Mouse (Mus musculus): ENCODE results near the gene Nt5c3b. TPM values are rescaled to one million over a fixed set of nuclear protein-coding genes. Genes with fewer than 3 reads are reported as not detected.

Gene Nt5c3b
- 10 to 100 TPM; 60.5 to 66.4 TPM for total RNA-seq (2021)
- long read RNA-seq, transcript Nt5c3b-201 (9 exons, 1,399 nt), result major isoform, 51 of 72 reads
- long read RNA-seq, transcript Nt5c3b-203 (8 exons, 1,348 nt), result minor isoform, 7 of 72 reads
- long read RNA-seq, partial matches to known transcripts, result 2 of 72 reads
- long read RNA-seq, other reads (novel, unspliced or antisense), result 7 of 72 reads

DNA sequence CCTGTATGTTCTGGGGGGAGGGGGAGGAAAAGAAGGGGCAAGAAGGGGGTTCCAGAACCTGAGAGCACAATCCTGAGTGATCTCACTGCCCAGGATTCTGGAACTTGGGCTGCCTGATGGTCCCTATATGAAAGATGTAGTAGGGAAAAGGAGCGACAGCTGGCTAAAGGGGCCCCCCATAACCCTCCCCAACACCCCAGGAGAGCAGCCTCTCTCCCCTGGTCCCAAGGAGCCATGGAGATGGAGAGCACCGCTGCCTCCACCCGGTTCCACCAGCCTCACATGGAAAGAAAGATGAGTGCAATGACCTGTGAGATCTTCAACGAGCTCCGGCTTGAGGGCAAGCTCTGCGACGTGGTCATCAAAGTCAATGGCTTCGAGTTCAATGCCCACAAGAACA, at the start of gene Nt5c3b, which contains the start of gene Klhl10:
TSS of gene Nt5c3b (minus strand) at position 12 of the 400 bp plus-strand sequence.
TSS of gene Klhl10 (plus strand) at position 121 of the 400 bp plus-strand sequence.
- no peak for DNase-seq (ENCODE audit: low spot score in 2 of 2)

DNA sequence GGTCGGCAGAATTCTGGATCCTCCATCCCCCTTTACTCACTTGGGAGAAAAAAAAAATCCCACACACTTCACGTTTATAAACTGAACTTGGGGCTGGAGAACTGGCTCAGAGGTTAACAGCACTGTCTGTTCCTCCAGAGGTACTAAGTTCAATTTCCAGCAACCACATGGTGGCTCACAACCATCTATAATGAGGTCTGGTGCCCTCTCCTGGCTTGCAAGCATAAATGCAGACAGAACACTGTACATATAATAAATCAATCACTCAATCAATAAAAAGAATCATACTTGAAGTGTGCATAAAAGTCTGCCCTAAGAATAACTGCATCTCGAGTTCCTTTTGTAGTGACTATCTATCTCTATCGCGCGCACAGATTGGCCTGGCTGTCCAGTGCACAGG, 49.3 kb upstream of the Nt5c3b start:
- DNase-seq (ENCODE audit: low spot score in 2 of 2), result no peak

DNA sequence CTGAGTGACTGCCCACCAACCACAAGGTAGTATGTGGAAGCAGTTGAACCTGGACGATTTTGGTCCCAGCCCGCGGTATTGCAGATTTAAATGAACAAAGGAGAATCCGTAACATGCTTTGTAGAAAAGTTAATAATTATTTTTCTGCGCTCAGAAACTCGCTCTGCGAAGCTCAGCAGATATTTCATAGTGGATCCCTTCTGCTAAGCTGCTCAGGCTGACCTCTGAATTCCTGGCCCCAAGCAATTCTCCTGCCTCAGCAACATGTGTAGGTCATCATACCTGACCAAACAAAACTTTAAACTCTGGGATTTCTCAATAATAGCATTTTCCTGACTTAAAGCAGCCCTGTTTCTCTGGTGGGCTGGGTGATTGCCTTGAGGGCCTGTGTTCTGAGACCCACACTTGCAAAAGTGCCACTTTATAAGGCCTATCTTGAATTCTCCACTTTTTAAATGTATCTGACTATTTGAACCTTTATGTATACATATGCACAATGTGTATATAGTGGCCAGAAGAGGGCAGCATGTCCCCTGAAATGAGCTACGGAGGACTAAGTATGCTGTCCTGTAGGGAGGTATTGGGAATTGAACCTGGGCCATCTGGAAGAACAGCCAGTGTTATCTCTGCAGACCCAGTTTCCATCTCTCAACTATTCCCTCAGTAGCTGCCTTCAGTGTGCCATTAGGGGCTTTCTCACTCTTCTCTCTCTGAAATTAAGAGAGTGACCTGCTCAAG, 44.4 kb upstream of the Nt5c3b start:
- DNase-seq (ENCODE audit: low spot score in 2 of 2), result no peak

DNA sequence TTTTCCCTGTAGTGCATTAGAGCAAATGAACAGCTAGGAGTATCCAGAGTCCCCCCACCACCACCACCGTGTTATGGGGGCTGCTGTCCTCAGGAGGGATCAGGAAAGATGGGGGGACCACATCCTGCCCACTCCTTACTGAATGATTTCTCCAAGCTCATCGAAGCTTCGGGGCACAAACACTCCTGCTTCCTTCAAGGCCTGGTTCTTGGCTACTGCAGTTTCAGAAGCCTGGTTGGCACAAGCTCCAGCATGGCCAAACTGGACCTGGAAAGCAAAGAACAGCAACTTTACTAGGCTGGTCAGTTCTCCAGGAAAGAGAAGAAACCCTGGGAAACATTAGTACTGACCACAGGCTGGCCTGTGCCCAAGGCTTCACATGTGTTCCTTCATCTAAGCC, 42.9 kb upstream of the Nt5c3b start:
- no peak for DNase-seq (ENCODE audit: low spot score in 2 of 2)

DNA sequence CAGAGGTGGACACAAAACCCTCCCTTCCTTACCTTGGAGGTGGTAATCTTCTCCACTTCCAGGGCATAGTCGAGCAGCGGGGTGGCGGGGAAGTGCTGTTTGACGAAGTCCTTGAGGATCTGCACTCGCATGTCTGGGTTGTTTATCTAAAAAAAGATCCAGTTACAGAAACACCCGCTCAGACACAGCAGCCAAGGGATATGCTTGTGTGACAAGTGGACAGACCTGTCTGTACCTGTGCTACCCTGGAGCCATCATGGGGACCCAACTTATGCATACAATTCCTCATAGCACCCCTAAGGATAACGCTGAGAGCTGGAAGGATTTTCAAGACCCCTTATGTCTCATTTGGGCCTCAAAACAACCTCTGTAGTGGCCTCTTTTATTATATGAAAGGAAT, 37.5 kb upstream of the Nt5c3b start:
- no peak for DNase-seq (ENCODE audit: low spot score in 2 of 2)

DNA sequence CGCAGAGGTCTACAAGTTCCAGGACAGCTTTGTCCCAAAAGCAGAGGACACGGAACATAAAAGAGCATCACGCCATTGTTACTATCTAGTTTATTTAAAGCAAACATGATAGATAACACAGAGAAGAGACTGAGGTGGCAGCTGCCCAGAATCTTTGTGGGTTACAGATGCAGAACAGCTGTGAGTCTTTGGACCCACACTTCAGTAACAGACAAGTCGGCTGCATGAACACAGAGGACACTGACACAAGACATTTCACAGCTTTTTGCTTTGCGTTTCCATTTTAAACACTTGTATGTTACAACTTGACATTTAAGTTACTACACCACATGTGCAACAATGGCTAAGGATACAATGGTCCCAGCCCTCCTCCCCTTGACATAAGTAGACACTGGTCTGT, 34.7 kb upstream of the Nt5c3b start:
- no peak for DNase-seq (ENCODE audit: low spot score in 2 of 2)

DNA sequence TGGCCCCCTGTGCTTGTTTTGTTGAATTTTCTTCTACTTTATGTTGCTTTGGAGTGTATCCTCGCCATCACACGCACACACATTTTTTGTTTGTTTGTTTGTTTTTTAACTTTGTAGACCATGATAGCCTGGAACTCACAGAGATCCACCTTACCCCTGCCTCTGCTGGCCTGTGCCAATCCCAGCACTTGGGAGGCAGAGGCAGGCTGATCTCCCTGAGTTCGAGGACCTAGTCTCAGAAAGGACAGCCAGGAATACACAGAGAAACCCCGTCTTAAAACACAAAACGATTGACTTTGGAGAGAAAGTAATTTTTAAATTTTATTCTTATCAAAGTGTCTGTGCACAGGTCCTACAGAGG, 31.3 kb upstream of the Nt5c3b start:
- DNase-seq (ENCODE audit: low spot score in 2 of 2), result no peak

DNA sequence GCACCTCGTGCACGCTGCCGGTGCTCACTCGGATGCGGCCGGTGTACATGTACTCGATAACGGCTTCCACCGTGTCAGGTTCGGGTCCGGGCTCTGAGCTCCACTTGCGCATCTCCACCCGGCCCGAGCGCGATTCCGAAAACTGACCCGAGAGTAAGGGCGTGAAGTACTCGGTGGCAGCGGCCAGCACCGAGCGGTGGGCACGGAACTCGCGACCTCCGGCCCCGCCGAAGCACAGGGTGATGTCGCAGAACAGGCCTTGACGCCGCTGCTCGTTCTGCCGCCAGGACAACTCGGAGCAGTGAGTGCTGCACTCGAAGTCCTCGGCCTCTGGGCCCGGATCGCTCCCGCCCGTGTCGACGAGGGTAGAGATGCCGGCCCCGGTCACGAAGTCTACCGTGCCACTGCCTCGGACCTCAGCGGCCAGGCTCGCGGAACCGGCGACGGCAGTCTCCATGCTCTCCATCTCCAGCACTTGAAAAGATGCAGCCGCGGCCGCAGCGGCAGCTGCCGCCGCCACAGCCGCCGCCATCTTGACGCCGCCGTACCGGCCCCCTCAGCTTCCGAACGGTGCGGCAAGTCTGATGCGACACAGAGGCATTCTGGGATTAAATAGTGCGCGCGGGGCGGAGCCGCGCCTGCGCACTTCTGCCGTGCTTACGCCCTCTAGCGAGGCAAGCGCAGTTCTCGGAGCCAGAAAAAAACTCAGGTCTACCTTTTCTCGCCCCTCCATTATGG, 30.8 kb upstream of the Nt5c3b start, which contains the start of gene Klhl11:
TSS of gene Klhl11 (minus strand) at position 545 of the 738 bp plus-strand sequence.
- peak; percentile 89 to 94 for DNase-seq (ENCODE audit: low spot score in 2 of 2)

DNA sequence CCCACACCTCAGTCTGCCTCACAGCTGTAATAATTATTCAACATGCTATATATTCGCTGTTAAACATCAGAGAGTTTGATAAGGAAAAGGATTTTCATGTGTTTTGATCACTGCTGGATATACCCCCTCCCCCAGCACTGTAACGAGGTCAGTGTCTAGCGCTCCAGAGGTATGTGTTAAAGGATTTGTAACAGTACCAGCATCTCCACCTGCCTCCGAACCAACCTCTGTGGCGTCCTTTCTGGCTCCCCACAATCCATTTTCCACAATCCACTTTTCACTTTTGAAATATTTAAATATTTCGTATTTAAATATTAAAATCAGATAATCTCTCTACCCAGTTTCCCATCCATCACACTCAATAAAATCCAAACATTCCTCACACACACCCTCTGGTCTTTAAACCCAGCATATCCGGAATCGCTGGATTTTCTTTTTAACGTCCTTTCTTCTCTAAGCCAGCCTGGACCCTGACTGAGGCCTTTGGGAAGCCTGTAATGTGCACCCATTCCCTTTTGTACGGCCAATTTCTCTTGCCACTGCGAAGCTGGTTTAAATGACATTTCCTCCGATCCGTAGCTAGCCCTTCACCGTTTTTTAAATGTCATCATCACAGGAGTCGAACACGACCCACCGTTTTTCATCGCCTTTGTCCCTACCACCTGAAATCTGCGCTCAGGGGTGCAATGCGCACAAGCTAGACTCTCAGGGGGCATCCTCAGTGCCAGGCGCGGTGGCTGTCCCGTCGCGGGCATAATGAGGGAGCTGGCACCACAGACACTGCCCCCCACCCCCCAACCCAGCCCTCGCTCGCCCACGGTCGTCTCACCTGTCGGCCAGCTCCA, 30.0 kb upstream of the Nt5c3b start:
- DNase-seq (ENCODE audit: low spot score in 2 of 2), result peak; percentile 15 to 28

DNA sequence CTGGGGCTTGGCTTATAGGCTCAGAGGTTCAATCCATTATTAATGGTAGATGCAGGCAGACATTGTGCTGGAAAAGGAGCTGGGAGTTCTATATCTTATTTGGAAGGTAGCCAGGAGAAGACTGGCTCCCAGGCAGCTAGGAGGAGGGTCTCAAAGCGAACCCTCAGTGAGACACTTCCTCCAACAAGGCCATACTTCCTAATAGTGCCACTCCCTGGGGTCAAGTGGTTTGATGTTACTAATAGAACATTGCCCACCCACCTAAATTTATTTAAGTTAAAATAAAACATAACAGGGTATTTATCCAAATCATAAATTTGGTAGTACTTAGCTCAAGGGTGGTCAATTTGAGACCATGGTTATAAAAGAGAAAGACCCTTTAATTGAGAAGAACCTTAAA, 24.2 kb upstream of the Nt5c3b start:
- DNase-seq (ENCODE audit: low spot score in 2 of 2), result no peak

DNA sequence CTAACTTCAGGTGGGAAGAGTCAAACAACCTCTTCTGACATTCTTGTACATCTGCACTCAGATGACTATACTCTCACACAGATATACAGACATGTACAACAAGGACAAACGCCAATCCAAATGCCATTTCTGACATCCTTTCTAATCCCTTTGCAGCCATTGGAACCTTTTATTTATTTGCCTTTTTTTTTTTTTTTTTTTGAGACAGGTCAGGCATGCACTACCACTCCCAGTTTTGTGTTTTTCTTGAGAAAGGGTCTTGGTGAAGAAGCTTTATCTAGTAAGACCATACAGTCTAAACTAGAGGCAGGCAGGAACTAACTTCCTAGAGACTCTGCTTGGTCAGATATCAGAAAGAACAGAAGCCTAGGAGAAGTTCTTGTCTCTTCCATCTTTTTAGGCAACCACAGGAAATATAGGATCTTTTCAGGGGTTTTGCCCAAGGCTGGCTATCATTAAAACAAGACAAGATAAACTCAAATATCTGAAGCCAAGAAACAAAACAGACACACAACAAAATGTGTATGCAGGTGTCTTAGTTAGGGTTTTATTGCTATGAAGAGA, 23.7 kb upstream of the Nt5c3b start:
- no peak for DNase-seq (ENCODE audit: low spot score in 2 of 2)

DNA sequence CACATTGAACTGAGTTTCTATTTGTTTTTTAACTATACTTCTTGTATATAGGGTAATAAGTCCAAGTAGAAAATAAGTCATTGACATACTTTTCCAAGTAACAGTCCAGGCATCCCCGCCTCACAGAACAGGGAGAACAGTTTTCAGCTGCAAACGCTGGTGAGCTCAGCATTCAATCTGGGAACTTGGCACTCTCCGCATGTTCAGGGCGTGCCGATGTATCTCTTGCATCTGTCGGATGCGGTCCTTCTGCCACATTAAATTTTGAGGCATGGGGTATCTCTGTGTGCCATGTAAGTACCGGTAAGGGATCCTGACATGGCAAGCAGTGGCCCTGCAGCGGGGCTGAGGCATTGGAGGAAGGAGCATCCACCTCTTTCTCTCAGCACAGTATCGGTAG, 21.1 kb upstream of the Nt5c3b start:
- peak; percentile 28 to 42 for DNase-seq (ENCODE audit: low spot score in 2 of 2)

DNA sequence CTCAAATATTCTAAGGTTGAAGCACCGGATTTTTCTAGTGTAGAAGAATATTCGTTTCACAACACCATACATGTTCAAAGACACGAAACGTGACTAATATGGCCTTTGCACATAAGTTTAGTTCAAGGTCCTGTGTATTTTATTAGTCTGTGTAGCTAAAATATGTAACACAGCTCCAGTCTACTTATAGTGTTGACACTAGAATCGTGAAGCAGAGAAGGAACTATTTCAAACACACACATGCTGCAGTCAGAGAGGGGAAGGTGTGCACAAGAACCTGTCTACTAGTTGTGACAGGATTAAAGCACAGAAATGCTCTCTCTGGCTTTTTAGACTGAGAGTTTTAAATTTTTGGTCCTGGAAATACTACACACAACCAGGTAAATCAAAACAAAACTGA, 16.1 kb upstream of the Nt5c3b start:
- DNase-seq (ENCODE audit: low spot score in 2 of 2), result no peak

DNA sequence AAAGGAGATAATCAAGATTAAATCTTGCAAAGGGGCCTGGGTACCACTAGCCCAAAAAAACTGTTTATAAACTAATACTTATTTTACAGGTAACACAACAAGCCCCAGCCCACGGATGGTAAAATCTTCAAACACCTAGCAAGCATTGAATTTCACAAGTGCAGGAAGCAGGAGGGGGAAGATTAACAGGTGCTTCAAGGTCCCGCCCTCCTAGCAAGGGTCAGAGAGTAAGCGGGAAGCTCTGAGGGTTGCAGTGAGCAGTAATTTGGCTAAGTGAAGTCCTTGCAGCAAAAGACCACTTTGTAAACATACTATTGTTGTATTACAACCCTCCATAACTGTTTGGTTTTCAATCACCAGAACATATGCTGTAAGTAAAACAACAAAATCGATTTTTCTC, 15.6 kb upstream of the Nt5c3b start:
- no peak for DNase-seq (ENCODE audit: low spot score in 2 of 2)

DNA sequence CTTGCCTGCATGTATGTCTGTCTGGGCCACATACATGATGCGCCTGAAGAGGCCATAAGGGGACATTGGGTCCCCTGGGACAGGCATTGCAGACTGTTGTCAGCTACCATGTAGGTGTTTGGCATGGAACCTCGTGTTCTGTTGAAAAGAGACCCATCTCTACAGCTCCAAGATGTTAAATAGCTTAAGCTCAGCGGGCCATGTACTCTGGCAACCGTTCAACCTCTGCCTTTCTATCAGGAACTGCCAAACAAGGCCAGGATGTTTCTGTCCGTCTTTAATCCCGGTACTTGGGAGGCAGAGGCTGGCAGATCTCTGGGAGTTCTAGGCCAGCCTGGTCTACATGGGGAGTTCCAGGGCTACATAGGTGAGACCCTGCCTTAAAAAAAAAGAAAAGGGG, 1.0 kb upstream of the Nt5c3b start:
- DNase-seq (ENCODE audit: low spot score in 2 of 2), result no peak

DNA sequence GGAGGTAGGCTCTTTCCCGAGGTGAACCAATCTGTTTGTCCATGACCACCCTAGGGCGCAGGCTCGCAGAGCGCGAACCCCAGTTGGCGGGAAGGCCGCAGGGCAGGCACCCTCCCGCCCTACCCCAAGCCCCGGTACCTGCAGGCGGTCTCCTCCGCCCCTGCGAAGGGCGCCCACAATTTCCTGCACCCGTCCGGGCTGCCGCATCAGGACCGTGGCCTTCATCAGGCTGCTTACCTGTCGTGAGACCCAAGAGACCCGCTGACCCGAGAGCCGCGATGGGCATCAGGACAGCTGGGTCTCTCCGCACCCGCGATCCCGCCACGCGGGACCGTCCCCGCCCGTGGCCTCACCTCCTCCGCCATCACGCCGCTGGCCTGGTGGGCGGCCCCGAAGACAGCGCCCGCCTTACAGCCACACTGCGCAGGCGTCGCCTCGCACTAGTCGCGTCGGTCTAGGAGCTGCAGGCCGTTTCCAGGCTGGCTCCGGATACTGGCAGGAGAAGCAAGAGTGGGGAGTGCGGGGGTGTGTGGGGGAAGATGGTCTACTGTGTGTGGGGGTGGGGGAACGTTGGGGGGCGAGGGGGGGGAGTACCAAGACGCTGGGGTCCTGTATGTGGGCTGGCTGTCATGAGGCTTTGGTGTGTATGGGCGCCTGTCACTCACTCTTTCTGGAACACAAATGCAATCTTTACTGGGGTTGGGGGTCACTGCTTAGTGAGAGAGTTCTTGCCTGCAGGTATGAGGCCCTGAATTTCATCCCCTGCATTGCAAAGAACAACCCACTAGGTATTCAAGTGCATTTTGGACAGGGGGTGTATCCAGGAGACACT, 701 bp downstream of the Nt5c3b start:
- peak; percentile 78 to 85 for DNase-seq (ENCODE audit: low spot score in 2 of 2)

DNA sequence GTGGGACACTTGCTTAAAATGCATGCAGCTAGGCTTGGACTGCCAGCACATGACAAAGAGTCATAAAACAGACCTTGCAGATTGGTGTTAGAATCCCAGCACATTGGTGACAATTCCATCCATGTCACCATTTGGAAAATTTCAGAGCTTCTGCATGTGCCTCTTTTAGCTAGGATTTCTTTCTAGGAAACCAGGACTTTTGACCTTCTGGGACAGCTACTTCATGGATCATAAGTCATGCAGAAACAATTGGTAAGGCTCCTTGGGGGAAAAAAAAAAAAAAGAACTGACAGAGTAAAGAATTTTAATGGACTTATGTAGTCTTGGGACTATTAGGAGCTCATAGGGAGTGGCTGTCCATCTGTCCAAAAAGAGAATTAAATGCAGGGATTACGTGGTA, 3.7 kb downstream of the Nt5c3b start:
- DNase-seq (ENCODE audit: low spot score in 2 of 2), result no peak

DNA sequence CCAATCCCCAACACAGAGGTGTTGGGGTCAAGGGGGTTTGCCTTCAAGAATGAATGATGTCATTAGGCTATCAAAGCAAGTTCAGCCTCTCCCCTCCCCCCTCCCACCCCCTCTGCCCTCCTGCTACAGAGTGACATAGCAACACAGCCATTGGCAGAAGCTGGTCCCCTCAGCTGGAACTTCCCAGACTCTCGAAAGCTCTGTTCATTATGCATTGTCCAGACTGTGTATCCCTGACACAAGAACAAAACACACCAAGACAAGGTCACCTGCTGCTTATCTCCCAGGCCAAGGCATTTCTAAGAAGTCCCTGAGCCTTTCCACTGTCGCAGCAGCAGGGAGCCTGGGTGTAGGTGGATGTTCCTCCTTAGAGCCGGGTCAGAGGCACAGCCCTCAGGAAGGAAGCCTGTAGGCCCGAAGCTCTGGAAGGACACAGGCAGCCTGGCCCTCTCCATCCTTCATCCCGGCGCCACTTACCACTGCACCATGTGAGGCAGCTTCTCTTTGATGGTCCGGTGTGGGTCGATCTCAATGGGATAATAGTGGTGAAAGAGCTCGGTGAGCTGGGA, 5.8 kb downstream of the Nt5c3b start:
- DNase-seq (ENCODE audit: low spot score in 2 of 2), result no peak

DNA sequence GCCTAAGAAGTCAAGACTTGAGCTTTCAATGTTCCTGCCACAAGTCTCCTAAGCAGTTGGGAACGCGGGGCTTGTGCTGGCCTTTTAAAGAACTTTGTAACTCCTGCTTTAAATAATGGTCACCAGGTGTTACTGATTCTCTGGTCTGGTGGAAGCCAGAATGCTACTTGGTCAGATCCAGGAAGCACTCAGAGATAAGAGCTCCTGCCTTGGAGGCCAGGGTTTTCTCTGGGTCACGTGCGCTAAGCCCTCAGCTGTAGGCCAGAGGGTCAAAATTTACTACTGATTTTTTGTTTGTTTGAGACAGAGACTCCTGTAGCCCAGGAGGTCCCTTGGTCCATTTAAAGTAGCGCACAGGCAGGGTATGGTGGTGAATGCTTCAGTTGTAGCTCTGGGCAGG, 9.6 kb downstream of the Nt5c3b start:
- no peak for DNase-seq (ENCODE audit: low spot score in 2 of 2)

DNA sequence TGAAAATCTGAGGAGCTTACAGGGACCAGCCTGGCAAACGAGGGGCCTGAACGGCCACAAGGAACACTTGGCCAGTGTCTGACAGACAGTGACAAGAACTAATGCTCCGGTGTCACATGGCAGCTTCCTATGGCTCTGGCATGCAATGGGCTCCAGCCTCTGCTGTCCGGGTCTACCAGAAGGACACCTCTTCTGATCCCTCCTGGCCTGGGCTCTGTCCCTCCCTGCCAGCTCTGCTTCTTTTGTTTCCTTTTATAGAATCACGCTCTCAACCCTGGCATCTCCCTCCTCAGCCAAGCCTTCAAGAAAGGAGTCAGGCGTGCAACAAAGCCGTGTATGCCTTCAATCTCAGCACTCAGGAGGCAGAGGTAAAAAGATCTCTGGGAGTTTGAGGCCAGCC, 11.6 kb downstream of the Nt5c3b start:
- no peak for DNase-seq (ENCODE audit: low spot score in 2 of 2)
